Mouse (Mus musculus) kidney, adult 2 months (tissue): ENCODE results near the gene Hspb11. TPM values are rescaled to one million over a fixed set of nuclear protein-coding genes. Genes with fewer than 3 reads are reported as not detected.

Experiments used
- DNase-seq: peaks from one replicate; pipeline ENCODE4 v3.0.0; 2021
- H3K27ac ChIP-seq: fragments of 200-500 bp; 2 replicates; pipeline ENCODE4 v1.5.1; 2012; ENCODE audit warnings: low read depth, low read length, control low read depth, inconsistent platforms; ENCODE audit not compliant: insufficient read depth
- H3K27me3 ChIP-seq: fragments of 200-500 bp; replicated peaks from 2 replicates; pipeline ENCODE4 v1.6.1; 2012; ENCODE audit warnings: mild to moderate bottlenecking, moderate library complexity, low read length, inconsistent platforms; ENCODE audit not compliant: control insufficient read depth, insufficient read depth
- H3K36me3 ChIP-seq: fragments of 200-500 bp; 2 replicates; pipeline ENCODE4 v1.6.1; 2012; ENCODE audit warnings: mild to moderate bottlenecking, moderate library complexity, low read length, inconsistent platforms; ENCODE audit not compliant: control insufficient read depth, insufficient read depth
- H3K4me1 ChIP-seq: fragments of 200-500 bp; 2 replicates; pipeline ENCODE4 v1.6.1; 2011; ENCODE audit warnings: low read length; ENCODE audit not compliant: control insufficient read depth, insufficient read depth
- H3K4me3 ChIP-seq: fragments of 200-500 bp; 2 replicates; pipeline ENCODE4 v1.5.1; 2011; ENCODE audit warnings: mild to moderate bottlenecking, low read depth, low read length, control low read depth; ENCODE audit not compliant: insufficient read depth
- CTCF ChIP-seq: fragments of 200-500 bp; conservative IDR thresholded peaks from 2 replicates; pipeline ENCODE4 v1.5.1; 2011; ENCODE audit warnings: low read depth, mild to moderate bottlenecking, control low read depth, low read length, moderate library complexity, mixed read lengths; ENCODE audit not compliant: insufficient read depth, insufficient read length
- POLR2A ChIP-seq: fragments of 200-500 bp; IDR thresholded peaks from one replicate; pipeline ENCODE4 v1.6.1; 2011; ENCODE audit warnings: low read depth, low read length, control low read depth
- WGBS: fragments of 180-500 bp; shearing (Covaris S2); methylation state at CpG from one replicate; pipeline ENCODE4 v1.1.7; 2018; 5-methylcytosine and 5-hydroxymethylcytosine counted together
- polyA plus RNA-seq: library from polyadenylated mRNA; depleted of rRNA; stranded (reverse); fragments of >200 nt; gene quantifications from 2 replicates; pipeline ENCODE4 v1.2.3, GENCODE M21; 2012; rRNA removed

Hspb11 gene
- 4.2 and 7.1 TPM in 2 replicates for polyA plus RNA-seq

DNA sequence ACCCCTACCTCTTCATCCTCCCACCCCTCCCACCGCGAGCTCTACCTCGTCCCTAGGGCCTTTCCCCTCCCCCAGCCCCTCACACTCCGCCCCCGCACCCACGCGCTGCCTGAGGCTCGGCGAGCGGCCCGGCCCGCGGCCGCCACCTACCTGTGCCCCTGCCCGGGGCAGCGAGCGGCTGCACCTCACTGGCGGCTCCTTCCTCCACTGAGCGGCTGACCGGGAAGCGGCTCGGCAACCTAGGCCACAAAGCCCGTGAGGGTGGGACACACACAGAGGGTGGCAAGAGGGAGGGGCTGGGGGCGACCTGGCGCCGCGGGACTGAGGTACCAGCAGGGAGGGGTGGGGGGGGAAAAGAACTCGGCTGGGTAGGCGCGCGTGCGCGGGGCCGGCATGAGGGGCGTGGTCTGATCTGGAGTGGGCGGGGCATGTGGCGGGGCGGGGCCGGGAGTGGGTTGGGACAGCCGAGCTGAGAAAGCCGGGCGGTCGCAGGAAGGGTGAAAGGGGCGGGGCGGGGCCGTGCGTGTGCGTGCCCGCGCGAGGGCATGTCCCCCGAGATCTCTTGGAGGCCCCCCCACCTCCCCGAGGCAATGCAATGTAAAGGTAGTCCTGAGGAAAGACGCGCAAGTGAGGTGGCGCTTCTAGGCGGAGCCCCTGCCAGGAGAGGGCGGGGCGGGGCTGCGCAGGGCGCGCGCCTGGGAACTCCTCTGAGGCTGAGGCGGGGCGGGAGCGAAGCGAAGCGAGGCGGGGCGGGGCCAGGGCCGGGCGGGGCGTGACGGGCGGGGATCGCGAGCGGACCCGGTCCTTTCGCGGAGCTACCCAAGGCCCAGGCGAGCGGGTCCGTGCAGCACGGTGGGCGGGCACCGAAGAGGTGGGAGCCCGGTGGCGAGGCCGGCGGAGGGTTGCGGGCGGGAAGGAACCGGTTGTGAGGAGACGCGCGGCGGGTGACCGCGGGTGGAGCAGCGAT lies at the start of gene Hspb11, which contains the start of gene Lrrc42:
Hspb11 (plus strand) TSS at position 469 of the 967 bp plus-strand sequence.
Lrrc42 (minus strand) TSS at position 408 of the 967 bp plus-strand sequence.
- no peak for TF ChIP-seq POLR2A
- TF ChIP-seq CTCF, result 0 out of 2 replicates have a peak, but pooled peaks have one; percentile 11
- H3K4me3 ChIP-seq, result peak within 1 kb of the TSS; percentile 98

DNA sequence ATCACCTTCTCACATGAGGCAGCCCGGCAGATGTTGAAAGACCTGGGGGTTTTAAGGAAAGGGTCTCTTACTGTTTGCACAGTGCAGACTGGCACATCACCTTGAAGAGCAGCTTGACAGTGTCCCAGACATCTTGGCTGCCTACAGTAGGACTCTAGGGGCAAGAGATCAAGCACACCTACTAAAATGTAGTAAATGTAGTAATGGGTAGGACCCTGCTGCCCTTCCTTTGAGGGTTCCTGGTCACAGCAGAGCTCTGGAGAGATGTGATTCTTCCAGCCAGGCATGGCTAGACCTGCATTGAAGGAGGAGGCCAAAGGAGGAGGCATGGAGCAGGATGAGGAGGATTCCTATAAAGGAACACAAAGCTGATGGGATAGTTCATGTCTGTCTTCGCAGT lies 46.4 kb upstream of the Hspb11 start:
- no peaks in the 10 kb centered on the region for H3K27me3 ChIP-seq
- H3K27ac ChIP-seq, result no peak overlapping the region
- 98% methylated on average over 2 of the region's 2 CpGs for WGBS
- no peak for DNase-seq
- H3K36me3 ChIP-seq, result peaks cover 1% of the 10 kb centered on the region; the same call in 1 of the 2 replicates
- H3K4me1 ChIP-seq, result no peaks in the 10 kb centered on the region
- no peak overlapping the region for H3K4me3 ChIP-seq
- TF ChIP-seq POLR2A (no peak), CTCF (no peak)

More for the DNA sequence above, at the start of gene Hspb11, which contains the start of gene Lrrc42:
- Histone ChIP-seq H3K4me1 (peaks cover 16% of the 10 kb centered on the region), H3K27me3 (no peaks in the 10 kb centered on the region), H3K36me3 (no peaks in the 10 kb centered on the region), H3K27ac (peak within 1 kb of the TSS; percentile 75)
- peak; percentile 98 for DNase-seq
- 1% methylated on average over 99 of the region's 101 CpGs for WGBS

DNA sequence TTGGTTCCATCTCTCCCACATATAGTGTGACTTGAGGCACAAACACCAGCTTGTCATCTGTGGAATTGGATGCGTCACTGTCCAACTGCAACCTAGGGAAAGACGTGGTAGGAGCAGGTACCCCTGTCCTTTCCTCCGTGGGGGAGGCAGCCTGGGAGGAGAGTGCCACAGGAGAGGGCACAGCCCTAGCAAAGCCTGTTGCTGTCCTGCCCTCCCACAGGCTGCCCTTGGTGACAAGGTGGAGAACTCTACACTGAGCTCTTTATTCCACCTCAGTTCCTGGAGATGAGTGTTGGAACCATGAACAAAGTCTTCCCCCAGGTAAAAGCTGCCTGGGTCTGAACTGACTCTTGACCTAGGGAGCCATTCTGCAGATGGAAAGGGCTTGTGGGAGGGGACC lies 44.5 kb upstream of the Hspb11 start, which contains the start of gene Ldlrad1:
Ldlrad1 (plus strand) TSS at position 301 of the 400 bp plus-strand sequence.
- WGBS, result 62% methylated on average over 3 of the region's 3 CpGs
- no peak for TF ChIP-seq CTCF
- no peak for TF ChIP-seq POLR2A
- no peak within 1 kb of the TSS for H3K27ac ChIP-seq
- H3K4me1 ChIP-seq, result no peaks in the 10 kb centered on the region
- H3K36me3 ChIP-seq, result peaks cover 1% of the 10 kb centered on the region; the same call in 1 of the 2 replicates
- no peak within 1 kb of the TSS for H3K4me3 ChIP-seq
- no peaks in the 10 kb centered on the region for H3K27me3 ChIP-seq
- DNase-seq, result no peak

DNA sequence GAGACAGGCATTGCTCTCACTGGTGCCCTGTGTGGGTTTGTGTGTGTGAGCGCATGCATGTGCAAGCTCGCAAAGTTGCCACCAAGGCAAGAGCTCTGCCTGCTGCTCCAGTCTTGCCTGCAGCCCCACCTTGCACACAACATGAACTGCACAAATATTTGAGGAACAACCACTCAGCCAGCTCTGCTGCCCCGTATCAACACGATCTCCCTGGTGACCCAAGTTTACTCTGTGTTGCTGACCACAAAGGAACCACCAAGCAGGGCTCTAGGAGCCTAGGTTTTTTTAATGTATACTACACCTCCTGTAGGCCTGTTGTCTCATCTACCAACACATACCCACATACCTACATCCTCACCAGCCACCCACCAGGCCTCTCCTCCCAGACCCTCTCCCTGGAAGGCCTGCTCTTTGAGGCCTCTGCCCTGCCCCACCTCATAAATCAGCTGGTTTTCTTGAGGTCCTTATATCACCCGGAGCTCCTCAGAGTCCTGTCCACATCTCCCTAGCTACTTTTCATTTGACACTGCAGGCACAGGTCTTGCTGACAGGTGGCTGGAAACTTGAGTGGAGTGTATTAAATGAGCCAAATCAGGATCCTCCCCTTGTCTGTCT lies 42.8 kb upstream of the Hspb11 start:
- no peak for DNase-seq
- H3K4me3 ChIP-seq, result no peak overlapping the region
- 55% methylated on average over 5 of the region's 5 CpGs for WGBS
- H3K27ac ChIP-seq, result no peak overlapping the region
- TF ChIP-seq POLR2A (no peak), CTCF (no peak)
- H3K4me1 ChIP-seq, result no peaks in the 10 kb centered on the region
- H3K27me3 ChIP-seq, result no peaks in the 10 kb centered on the region
- H3K36me3 ChIP-seq, result no peaks in the 10 kb centered on the region

DNA sequence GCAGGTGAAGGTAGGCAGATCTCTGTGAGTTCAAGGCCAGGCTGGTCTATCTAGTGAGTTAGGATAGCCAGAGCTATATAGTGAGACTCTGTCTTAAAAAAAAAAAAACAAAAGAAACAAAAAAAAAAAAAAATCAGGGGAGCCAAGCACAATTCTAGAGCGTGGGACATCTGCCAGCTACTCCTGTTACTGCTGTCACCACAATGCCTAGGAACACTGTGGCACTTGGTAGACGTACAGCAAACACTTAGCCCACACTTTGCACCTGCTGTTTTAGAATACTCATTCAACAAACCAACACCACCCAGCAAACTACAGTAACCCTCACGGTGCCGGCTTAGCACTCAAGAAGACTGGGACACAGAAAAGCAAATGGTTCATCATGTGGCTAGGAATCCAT lies 41.9 kb upstream of the Hspb11 start:
- WGBS, result 84% methylated on average over 4 of the region's 4 CpGs
- DNase-seq, result no peak
- H3K4me1 ChIP-seq, result no peaks in the 10 kb centered on the region
- H3K4me3 ChIP-seq, result no peak overlapping the region
- H3K27ac ChIP-seq, result no peak overlapping the region
- H3K36me3 ChIP-seq, result no peaks in the 10 kb centered on the region
- no peaks in the 10 kb centered on the region for H3K27me3 ChIP-seq
- TF ChIP-seq CTCF, result no peak
- no peak for TF ChIP-seq POLR2A

DNA sequence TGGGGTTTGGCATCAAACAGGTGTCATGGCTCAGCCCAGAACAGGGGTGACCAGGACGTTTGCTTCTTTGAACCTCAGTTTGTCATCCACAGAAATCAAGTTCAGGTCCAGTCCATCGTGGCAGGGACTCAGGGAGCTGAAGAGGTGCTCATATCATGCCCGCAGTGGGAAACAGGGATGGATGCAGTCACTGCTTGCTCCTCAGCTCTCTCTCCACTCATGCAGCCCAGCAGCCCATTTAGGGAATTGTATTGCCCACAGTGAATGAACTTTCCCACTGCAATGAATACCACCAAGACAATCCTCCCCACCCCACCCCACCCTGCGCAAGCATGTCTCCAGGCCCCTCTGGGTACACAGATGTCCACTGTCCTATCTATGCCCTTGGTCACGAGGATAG lies 41.5 kb upstream of the Hspb11 start:
- 86% methylated on average over 5 of the region's 5 CpGs for WGBS
- TF ChIP-seq CTCF, result no peak
- TF ChIP-seq POLR2A, result no peak

DNA sequence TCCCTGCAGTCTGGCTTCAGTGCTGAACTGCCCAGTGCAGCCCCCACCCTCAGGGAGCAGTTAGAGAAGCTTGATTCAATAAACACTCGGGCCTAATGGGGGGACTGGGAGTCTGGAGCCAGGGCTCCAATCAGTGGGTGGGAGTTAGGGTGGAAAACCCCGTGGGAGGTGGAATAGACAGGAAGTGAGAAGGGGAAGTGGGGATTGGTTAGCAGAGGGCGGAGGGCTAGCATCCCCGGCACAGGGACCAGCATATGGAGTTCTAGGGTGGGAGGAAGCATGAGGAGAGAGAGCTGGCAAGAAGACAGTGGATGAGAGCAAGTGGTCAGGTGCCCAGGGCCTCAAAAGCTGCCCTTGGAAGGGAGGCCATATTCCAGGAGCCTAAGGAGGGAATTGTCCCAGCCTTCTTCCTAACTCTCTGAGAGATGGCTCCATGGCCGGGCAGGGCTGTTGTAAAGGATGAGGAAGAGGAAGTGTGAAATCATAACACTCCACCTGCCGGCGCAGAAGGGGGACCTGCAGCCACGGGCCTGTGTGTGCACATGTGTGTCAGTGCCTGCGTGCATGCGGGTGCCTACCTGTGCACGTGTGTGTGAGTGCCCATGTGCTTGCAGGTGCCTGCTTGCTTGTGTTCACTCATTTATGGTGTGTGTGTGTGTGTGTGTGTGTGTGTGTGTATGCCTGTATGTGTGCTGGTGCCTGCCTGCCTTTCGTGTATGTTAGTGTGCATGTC lies 39.9 kb upstream of the Hspb11 start:
- TF ChIP-seq CTCF (no peak), POLR2A (no peak)
- Histone ChIP-seq H3K27me3 (no peaks in the 10 kb centered on the region), H3K27ac (no peak overlapping the region), H3K36me3 (no peaks in the 10 kb centered on the region), H3K4me3 (no peak overlapping the region), H3K4me1 (no peaks in the 10 kb centered on the region)
- 59% methylated on average over 12 of the region's 12 CpGs for WGBS
- no peak for DNase-seq

More for the DNA sequence above, 41.5 kb upstream of the Hspb11 start:
- no peaks in the 10 kb centered on the region for H3K36me3 ChIP-seq
- no peak overlapping the region for H3K4me3 ChIP-seq
- H3K27ac ChIP-seq, result no peak overlapping the region
- no peaks in the 10 kb centered on the region for H3K27me3 ChIP-seq
- DNase-seq, result no peak
- H3K4me1 ChIP-seq, result no peaks in the 10 kb centered on the region
